Mouse (Mus musculus): ENCODE data around the gene Ttll10. TPM values are rescaled to one million over a fixed set of nuclear protein-coding genes. Genes with fewer than 3 reads are reported as not detected.

Gene Ttll10
- polyA plus RNA-seq, 1 experiment from 2014 or later, result 0.33 TPM

- no peak within 1 kb of the TSS for H3K4me2 ChIP-seq (ENCODE audit: low read depth, severe bottlenecking)
- no peaks in the 10 kb centered on the region for H3K27me3 ChIP-seq (ENCODE audit: control insufficient read depth, insufficient read depth, low read length)
- H3K4me3 ChIP-seq (ENCODE audit: low read depth, low read length), result no peak within 1 kb of the TSS
- DNase-seq (ENCODE audit: low spot score) (no peak), ATAC-seq (ENCODE audit: insufficient number of reproducible peaks, low FRiP score, low TSS enrichment, low read depth) (no peak)
- no peaks in the 10 kb centered on the region for H3K9me3 ChIP-seq (ENCODE audit: control insufficient read depth, low read length)
- H3K9ac ChIP-seq (ENCODE audit: low read length), result no peak within 1 kb of the TSS
- H3K4me1 ChIP-seq (ENCODE audit: control insufficient read depth, insufficient read depth, low read length), result peaks cover 4% of the 10 kb centered on the region; the same call in 1 of the 2 replicates
- H3K27ac ChIP-seq (replicated peaks; ENCODE audit: low read depth, low read length), result no peak within 1 kb of the TSS
- 72% methylated on average over 4 of the region's 4 CpGs for WGBS
- H3K36me3 ChIP-seq (ENCODE audit: control insufficient read depth, insufficient read depth, low read length), result no peaks in the 10 kb centered on the region
Observed at GRCm38 (mm10) chr4:156026013-156026412, 33.2 kb downstream of the Ttll10 start, which contains the start of gene Tnfrsf18. Gene Tnfrsf18, plus strand, starts transcription at chr4:156026164.

GRCm38 (mm10) chr4:156024184-156024583 lies 35.0 kb downstream of the Ttll10 start:
- no peaks in the 10 kb centered on the region; the same call in 1 of the 2 replicates for H3K36me3 ChIP-seq (ENCODE audit: control insufficient read depth, insufficient read depth, low read length)
- no peak overlapping the region for H3K4me3 ChIP-seq (ENCODE audit: low read depth, low read length)
- no peak overlapping the region for H3K9ac ChIP-seq (ENCODE audit: low read length)
- no peaks in the 10 kb centered on the region for H3K9me3 ChIP-seq (ENCODE audit: control insufficient read depth, low read length)
- DNase-seq (ENCODE audit: low spot score) (no peak), ATAC-seq (ENCODE audit: insufficient number of reproducible peaks, low FRiP score, low TSS enrichment, low read depth) (no peak)
- H3K27ac ChIP-seq (replicated peaks; ENCODE audit: low read depth, low read length), result no peak overlapping the region
- H3K4me1 ChIP-seq (ENCODE audit: control insufficient read depth, insufficient read depth, low read length), result no peaks in the 10 kb centered on the region
- H3K4me2 ChIP-seq (ENCODE audit: low read depth, severe bottlenecking), result no peak overlapping the region
- no peaks in the 10 kb centered on the region for H3K27me3 ChIP-seq (ENCODE audit: control insufficient read depth, insufficient read depth, low read length)
- whole genome bisulfite sequencing, result 91% methylated on average over 7 of the region's 7 CpGs

- WGBS, result 85% methylated on average over 9 of the region's 9 CpGs
- H3K27me3 ChIP-seq (ENCODE audit: control insufficient read depth, insufficient read depth, low read length), result no peaks in the 10 kb centered on the region
- H3K27ac ChIP-seq (replicated peaks; ENCODE audit: low read depth, low read length), result no peak overlapping the region
- no peaks in the 10 kb centered on the region for H3K9me3 ChIP-seq (ENCODE audit: control insufficient read depth, low read length)
- no peak overlapping the region for H3K9ac ChIP-seq (ENCODE audit: low read length)
- ATAC-seq (ENCODE audit: insufficient number of reproducible peaks, low FRiP score, low TSS enrichment, low read depth) (no peak), DNase-seq (ENCODE audit: low spot score) (no peak)
- no peak overlapping the region for H3K4me3 ChIP-seq (ENCODE audit: low read depth, low read length)
- no peaks in the 10 kb centered on the region; the same call in 1 of the 2 replicates for H3K36me3 ChIP-seq (ENCODE audit: control insufficient read depth, insufficient read depth, low read length)
- no peak overlapping the region for H3K4me2 ChIP-seq (ENCODE audit: low read depth, severe bottlenecking)
- H3K4me1 ChIP-seq (ENCODE audit: control insufficient read depth, insufficient read depth, low read length), result no peaks in the 10 kb centered on the region
Observed at GRCm38 (mm10) chr4:156023520-156023919, 35.7 kb downstream of the Ttll10 start.

- Histone ChIP-seq H3K27ac (replicated peaks; ENCODE audit: low read depth, low read length) (no peak overlapping the region), H3K4me2 (ENCODE audit: low read depth, severe bottlenecking) (no peak overlapping the region), H3K9ac (ENCODE audit: low read length) (no peak overlapping the region), H3K36me3 (ENCODE audit: control insufficient read depth, insufficient read depth, low read length) (no peaks in the 10 kb centered on the region; the same call in 1 of the 2 replicates), H3K4me1 (ENCODE audit: control insufficient read depth, insufficient read depth, low read length) (no peaks in the 10 kb centered on the region), H3K27me3 (ENCODE audit: control insufficient read depth, insufficient read depth, low read length) (no peaks in the 10 kb centered on the region), H3K4me3 (ENCODE audit: low read depth, low read length) (no peak overlapping the region), H3K9me3 (ENCODE audit: control insufficient read depth, low read length) (no peaks in the 10 kb centered on the region)
- 62% methylated on average over 9 of the region's 9 CpGs for WGBS
- DNase-seq (ENCODE audit: low spot score) (no peak), ATAC-seq (ENCODE audit: insufficient number of reproducible peaks, low FRiP score, low TSS enrichment, low read depth) (no peak)
Observed at GRCm38 (mm10) chr4:156021942-156022419, 37.2 kb downstream of the Ttll10 start.

- ATAC-seq (ENCODE audit: insufficient number of reproducible peaks, low FRiP score, low TSS enrichment, low read depth) (no peak), DNase-seq (ENCODE audit: low spot score) (no peak)
- Histone ChIP-seq H3K9me3 (ENCODE audit: control insufficient read depth, low read length) (no peaks in the 10 kb centered on the region), H3K4me3 (ENCODE audit: low read depth, low read length) (no peak overlapping the region), H3K27me3 (ENCODE audit: control insufficient read depth, insufficient read depth, low read length) (no peaks in the 10 kb centered on the region), H3K9ac (ENCODE audit: low read length) (no peak overlapping the region), H3K27ac (replicated peaks; ENCODE audit: low read depth, low read length) (no peak overlapping the region), H3K4me1 (ENCODE audit: control insufficient read depth, insufficient read depth, low read length) (no peaks in the 10 kb centered on the region), H3K36me3 (ENCODE audit: control insufficient read depth, insufficient read depth, low read length) (no peaks in the 10 kb centered on the region; the same call in 1 of the 2 replicates), H3K4me2 (ENCODE audit: low read depth, severe bottlenecking) (no peak overlapping the region)
- WGBS, result 71% methylated on average over 3 of the region's 3 CpGs
Observed at GRCm38 (mm10) chr4:156021381-156021780, 37.8 kb downstream of the Ttll10 start.

- H3K9me3 ChIP-seq (ENCODE audit: control insufficient read depth, low read length), result no peaks in the 10 kb centered on the region
- 86% methylated on average over 12 of the region's 12 CpGs for WGBS
- H3K4me2 ChIP-seq (ENCODE audit: low read depth, severe bottlenecking), result no peak overlapping the region
- ATAC-seq (ENCODE audit: insufficient number of reproducible peaks, low FRiP score, low TSS enrichment, low read depth) (no peak), DNase-seq (ENCODE audit: low spot score) (no peak)
- no peak overlapping the region for H3K27ac ChIP-seq (replicated peaks; ENCODE audit: low read depth, low read length)
- H3K4me1 ChIP-seq (ENCODE audit: control insufficient read depth, insufficient read depth, low read length), result no peaks in the 10 kb centered on the region
- H3K4me3 ChIP-seq (ENCODE audit: low read depth, low read length), result no peak overlapping the region
- H3K36me3 ChIP-seq (ENCODE audit: control insufficient read depth, insufficient read depth, low read length), result peaks cover 3% of the 10 kb centered on the region; the same call in 1 of the 2 replicates
- no peak overlapping the region for H3K9ac ChIP-seq (ENCODE audit: low read length)
- no peaks in the 10 kb centered on the region for H3K27me3 ChIP-seq (ENCODE audit: control insufficient read depth, insufficient read depth, low read length)
Observed at GRCm38 (mm10) chr4:156019771-156020170, 39.4 kb downstream of the Ttll10 start.

GRCm38 (mm10) chr4:156014436-156014835 lies 44.8 kb downstream of the Ttll10 start:
- ATAC-seq (ENCODE audit: insufficient number of reproducible peaks, low FRiP score, low TSS enrichment, low read depth) (no peak), DNase-seq (ENCODE audit: low spot score) (no peak)
- no peak overlapping the region for H3K9ac ChIP-seq (ENCODE audit: low read length)
- H3K4me2 ChIP-seq (ENCODE audit: low read depth, severe bottlenecking), result no peak overlapping the region
- no peaks in the 10 kb centered on the region for H3K4me1 ChIP-seq (ENCODE audit: control insufficient read depth, insufficient read depth, low read length)
- no peaks in the 10 kb centered on the region for H3K27me3 ChIP-seq (ENCODE audit: control insufficient read depth, insufficient read depth, low read length)
- H3K9me3 ChIP-seq (ENCODE audit: control insufficient read depth, low read length), result no peaks in the 10 kb centered on the region
- no peak overlapping the region for H3K4me3 ChIP-seq (ENCODE audit: low read depth, low read length)
- H3K27ac ChIP-seq (replicated peaks; ENCODE audit: low read depth, low read length), result no peak overlapping the region
- peaks cover 19% of the 10 kb centered on the region for H3K36me3 ChIP-seq (ENCODE audit: control insufficient read depth, insufficient read depth, low read length)
- 77% methylated on average over 2 of the region's 2 CpGs for WGBS

- Histone ChIP-seq H3K9ac (ENCODE audit: low read length) (no peak within 1 kb of the TSS), H3K4me2 (ENCODE audit: low read depth, severe bottlenecking) (no peak within 1 kb of the TSS), H3K4me3 (ENCODE audit: low read depth, low read length) (no peak within 1 kb of the TSS), H3K4me1 (ENCODE audit: control insufficient read depth, insufficient read depth, low read length) (no peaks in the 10 kb centered on the region), H3K27ac (replicated peaks; ENCODE audit: low read depth, low read length) (no peak within 1 kb of the TSS), H3K27me3 (ENCODE audit: control insufficient read depth, insufficient read depth, low read length) (no peaks in the 10 kb centered on the region), H3K36me3 (ENCODE audit: control insufficient read depth, insufficient read depth, low read length) (peaks cover 19% of the 10 kb centered on the region), H3K9me3 (ENCODE audit: control insufficient read depth, low read length) (no peaks in the 10 kb centered on the region)
- ATAC-seq (ENCODE audit: insufficient number of reproducible peaks, low FRiP score, low TSS enrichment, low read depth), result no peak
- no peak for DNase-seq (ENCODE audit: low spot score)
- WGBS, result 85% methylated on average over 8 of the region's 8 CpGs
Observed at GRCm38 (mm10) chr4:156013637-156014036, 45.6 kb downstream of the Ttll10 start, which contains the start of gene Tnfrsf4. Gene Tnfrsf4, plus strand, starts transcription at chr4:156013843.

GRCm38 (mm10) chr4:156008369-156008768 lies 50.8 kb downstream of the Ttll10 start:
- Histone ChIP-seq H3K4me3 (ENCODE audit: low read depth, low read length) (no peak overlapping the region), H3K9me3 (ENCODE audit: control insufficient read depth, low read length) (no peaks in the 10 kb centered on the region), H3K9ac (ENCODE audit: low read length) (no peak overlapping the region), H3K4me1 (ENCODE audit: control insufficient read depth, insufficient read depth, low read length) (no peaks in the 10 kb centered on the region), H3K36me3 (ENCODE audit: control insufficient read depth, insufficient read depth, low read length) (peaks cover 25% of the 10 kb centered on the region), H3K27me3 (ENCODE audit: control insufficient read depth, insufficient read depth, low read length) (no peaks in the 10 kb centered on the region), H3K4me2 (ENCODE audit: low read depth, severe bottlenecking) (no peak overlapping the region), H3K27ac (replicated peaks; ENCODE audit: low read depth, low read length) (no peak overlapping the region)
- WGBS, result 94% methylated on average over 4 of the region's 4 CpGs
- DNase-seq (ENCODE audit: low spot score), result no peak
- no peak for ATAC-seq (ENCODE audit: insufficient number of reproducible peaks, low FRiP score, low TSS enrichment, low read depth)
